Mouse (Mus musculus): ENCODE results near the gene 4930590J08Rik. TPM values are rescaled to one million over a fixed set of nuclear protein-coding genes. Genes with fewer than 3 reads are reported as not detected.
"Not testable (repeated sequence)": the region's sequence is repeated elsewhere in the genome, so short reads cannot be mapped to it uniquely, and the experiment has no call there.

Gene 4930590J08Rik
- 1.7 and 1.9 TPM in 2 replicates for total RNA-seq (2021)
- long read RNA-seq: 0 reads

- not testable (repeated sequence) for DNase-seq
Observed at GRCm38 (mm10) chr6:91902509-91902908, at the start of gene 4930590J08Rik. Gene 4930590J08Rik, plus strand, starts transcription at chr6:91902809.

GRCm38 (mm10) chr6:91858339-91858738, 44.3 kb upstream of the 4930590J08Rik start:
- DNase-seq: no peak

GRCm38 (mm10) chr6:91862848-91863247, 39.8 kb upstream of the 4930590J08Rik start:
- DNase-seq: no peak

- no peak for DNase-seq
Observed at GRCm38 (mm10) chr6:91864595-91864994, 38.0 kb upstream of the 4930590J08Rik start.

- no peak for DNase-seq
Observed at GRCm38 (mm10) chr6:91865601-91866000, 37.0 kb upstream of the 4930590J08Rik start.

- peak; percentile 50 for DNase-seq
Observed at GRCm38 (mm10) chr6:91868091-91868490, 34.5 kb upstream of the 4930590J08Rik start.

- peak; percentile 35 for DNase-seq
Observed at GRCm38 (mm10) chr6:91872781-91873180, 29.8 kb upstream of the 4930590J08Rik start.

- DNase-seq: peak; percentile 84
Observed at GRCm38 (mm10) chr6:91877885-91878651, 24.5 kb upstream of the 4930590J08Rik start, which contains the start of gene Ccdc174. Gene Ccdc174, plus strand, starts transcription at chr6:91878053.

- no peak for DNase-seq
Observed at GRCm38 (mm10) chr6:91883859-91884258, 18.8 kb upstream of the 4930590J08Rik start.

GRCm38 (mm10) chr6:91889255-91889906, 13.2 kb upstream of the 4930590J08Rik start:
- no peak for DNase-seq

- DNase-seq: no peak
Observed at GRCm38 (mm10) chr6:91890615-91891014, 12.0 kb upstream of the 4930590J08Rik start.

- peak; percentile 28 for DNase-seq
Observed at GRCm38 (mm10) chr6:91891776-91892175, 10.8 kb upstream of the 4930590J08Rik start.

GRCm38 (mm10) chr6:91896783-91897182, 5.8 kb upstream of the 4930590J08Rik start:
- DNase-seq: no peak

GRCm38 (mm10) chr6:91901505-91901904, 1.1 kb upstream of the 4930590J08Rik start:
- peak; percentile 75 for DNase-seq

GRCm38 (mm10) chr6:91914011-91914410, 11.4 kb downstream of the 4930590J08Rik start:
- DNase-seq: no peak

GRCm38 (mm10) chr6:91917286-91917685, 14.7 kb downstream of the 4930590J08Rik start:
- no peak for DNase-seq

GRCm38 (mm10) chr6:91917716-91918115, 15.1 kb downstream of the 4930590J08Rik start:
- DNase-seq: no peak

- peak; percentile 34 for DNase-seq
Observed at GRCm38 (mm10) chr6:91931231-91931630, 28.6 kb downstream of the 4930590J08Rik start.

- no peak for DNase-seq
Observed at GRCm38 (mm10) chr6:91938491-91938890, 35.9 kb downstream of the 4930590J08Rik start.

GRCm38 (mm10) chr6:91948426-91948825, 45.8 kb downstream of the 4930590J08Rik start:
- no peak for DNase-seq

- DNase-seq: not testable (repeated sequence)
Observed at GRCm38 (mm10) chr6:91958015-91958414, 55.4 kb downstream of the 4930590J08Rik start.

- DNase-seq: no peak
Observed at GRCm38 (mm10) chr6:91960028-91960811, 57.6 kb downstream of the 4930590J08Rik start.

GRCm38 (mm10) chr6:91963429-91963828, 60.8 kb downstream of the 4930590J08Rik start:
- DNase-seq: no peak
